Mouse (Mus musculus) erythroid progenitor cell, adult 5-6 weeks (primary cell): Measurements from ENCODE around the gene Ddrgk1. TPM values are rescaled to one million over a fixed set of nuclear protein-coding genes. Genes with fewer than 3 reads are reported as not detected.

Experiments used
- ATAC-seq: replicated peaks from 2 replicates; pipeline ENCODE4 v1.8.0; 2016; ENCODE audit warnings: moderate number of reproducible peaks, mild to moderate bottlenecking, moderate TSS enrichment, inconsistent platforms; ENCODE audit not compliant: poor library complexity, low FRiP score, severe bottlenecking
- total RNA-seq, 2 experiments: library from RNA; stranded (forward) in 1 of 2; stranded (reverse) in 1 of 2; fragments of 150-400 nt in 1 of 2; fragments of 186-747, 209-891 nt in 1 of 2; gene quantifications; 2 replicates each; pipeline versions ENCODE4 v1.2.3 to v1.2.4; 2015 to 2017; ENCODE audit warnings: low replicate concordance in 2 of 2

The Ddrgk1 gene
- total RNA-seq, 2 experiments from 2014 or later, result 28.1 to 68.5 TPM

DNA sequence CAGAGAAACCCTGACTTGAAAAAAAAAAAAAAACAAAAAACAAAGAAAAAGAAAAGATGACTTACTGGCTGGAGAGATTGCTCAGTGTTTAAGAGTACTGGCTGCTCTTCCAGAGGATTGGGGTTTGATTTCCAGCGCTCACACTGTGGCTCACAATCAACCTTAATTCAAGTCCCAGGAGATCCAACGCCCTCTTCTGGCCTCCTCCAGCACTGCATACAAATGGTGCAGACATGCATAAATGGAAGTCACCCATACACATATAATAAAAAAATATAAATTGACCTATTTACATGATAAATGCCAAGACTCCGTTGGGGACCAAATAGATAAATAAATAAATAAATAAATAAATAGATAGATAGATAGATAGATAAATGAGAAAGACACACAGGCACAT lies 36.0 kb downstream of the Ddrgk1 start:
- ATAC-seq, result no peak

DNA sequence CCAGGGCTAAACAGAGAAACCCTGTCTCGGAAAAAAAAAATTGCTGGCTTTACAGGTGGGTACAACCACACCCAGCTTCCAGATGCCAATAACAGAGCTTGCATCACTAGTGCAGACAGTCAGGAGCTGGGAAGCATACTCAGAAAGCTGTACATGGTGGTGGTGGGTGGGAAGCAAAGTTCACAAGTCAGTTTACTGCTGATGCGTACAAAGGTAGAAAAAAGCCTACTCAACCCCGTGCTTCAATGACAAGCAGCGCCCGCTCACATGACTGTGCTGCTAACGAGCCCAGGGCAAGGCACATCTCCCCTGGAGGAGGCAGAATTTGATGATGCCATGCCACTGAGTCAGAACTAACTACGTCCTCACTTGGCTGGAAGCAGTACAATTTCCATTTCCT lies 45.5 kb downstream of the Ddrgk1 start:
- ATAC-seq, result no peak

DNA sequence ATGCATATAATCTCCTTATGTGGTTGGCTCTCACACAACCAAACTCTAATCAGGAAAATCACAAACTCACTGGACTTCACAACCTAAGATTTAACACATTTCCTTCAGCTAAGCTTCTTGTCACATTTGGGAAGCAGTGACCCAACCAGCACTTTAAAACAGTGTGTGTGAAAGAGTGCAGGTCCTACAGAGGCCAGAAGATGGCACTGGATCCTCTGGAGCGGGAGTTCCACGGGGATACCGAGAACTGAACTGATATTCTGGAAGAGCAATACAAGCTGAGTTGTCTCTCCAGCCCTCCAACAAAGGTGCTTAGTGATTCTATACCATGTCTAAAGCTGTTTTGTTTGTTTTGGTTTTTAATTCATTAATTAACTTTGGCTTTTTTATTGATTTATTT lies 51.4 kb downstream of the Ddrgk1 start:
- ATAC-seq, result no peak

Other genes with a start within 250 kb of the Ddrgk1 start
- gene Vps16, start 240.3 kb downstream of the Ddrgk1 start, total RNA-seq (2015; ENCODE audit: low replicate concordance), result 74.6 and 122 TPM in 2 replicates
- gene Vps16, start 240.3 kb downstream of the Ddrgk1 start, total RNA-seq (2017; ENCODE audit: low replicate concordance), result 62.8 and 75.8 TPM in 2 replicates
- gene Pced1a, start 240.0 kb downstream of the Ddrgk1 start, total RNA-seq (2015; ENCODE audit: low replicate concordance), result 0.72 TPM in 1 of 2 replicates, not detected in the other
- 1.2 and 1.9 TPM in 2 replicates for gene Pced1a, start 240.0 kb downstream of the Ddrgk1 start, total RNA-seq (2017; ENCODE audit: low replicate concordance)
- 81.4 and 84.7 TPM in 2 replicates for gene Ptpra, start 214.4 kb downstream of the Ddrgk1 start, total RNA-seq (2015; ENCODE audit: low replicate concordance)
- 153 and 160 TPM in 2 replicates for gene Ptpra, start 214.4 kb downstream of the Ddrgk1 start, total RNA-seq (2017; ENCODE audit: low replicate concordance)
- gene Mrps26, start 100.9 kb downstream of the Ddrgk1 start, total RNA-seq (2015; ENCODE audit: low replicate concordance), result 11.2 and 15.1 TPM in 2 replicates
- 8.3 and 11.3 TPM in 2 replicates for gene Mrps26, start 100.9 kb downstream of the Ddrgk1 start, total RNA-seq (2017; ENCODE audit: low replicate concordance)
- gene Oxt, start 88.5 kb downstream of the Ddrgk1 start, total RNA-seq (2015; ENCODE audit: low replicate concordance), result not detected in 2 replicates
- gene Oxt, start 88.5 kb downstream of the Ddrgk1 start, total RNA-seq (2017; ENCODE audit: low replicate concordance), result not detected in 2 replicates
- not detected in 2 replicates for gene Avp, start 82.1 kb downstream of the Ddrgk1 start, total RNA-seq (2015; ENCODE audit: low replicate concordance)
- gene Avp, start 82.1 kb downstream of the Ddrgk1 start, total RNA-seq (2017; ENCODE audit: low replicate concordance), result not detected in 2 replicates
- gene Fastkd5, start 34.6 kb downstream of the Ddrgk1 start, total RNA-seq (2015; ENCODE audit: low replicate concordance), result 14.1 and 18.0 TPM in 2 replicates
- 6.3 and 7.6 TPM in 2 replicates for gene Fastkd5, start 34.6 kb downstream of the Ddrgk1 start, total RNA-seq (2017; ENCODE audit: low replicate concordance)
- 5.0 and 7.2 TPM in 2 replicates for gene Ubox5, start 34.6 kb downstream of the Ddrgk1 start, total RNA-seq (2015; ENCODE audit: low replicate concordance)
- 0.61 and 5.3 TPM in 2 replicates for gene Ubox5, start 34.6 kb downstream of the Ddrgk1 start, total RNA-seq (2017; ENCODE audit: low replicate concordance)
- 1.8 TPM in 1 of 2 replicates, not detected in the other for gene Lzts3, start 21.9 kb downstream of the Ddrgk1 start, total RNA-seq (2015; ENCODE audit: low replicate concordance)
- gene Lzts3, start 21.9 kb downstream of the Ddrgk1 start, total RNA-seq (2017; ENCODE audit: low replicate concordance), result 0.15 and 0.90 TPM in 2 replicates
- 20.2 and 23.9 TPM in 2 replicates for gene Itpa, start 3.0 kb upstream of the Ddrgk1 start, total RNA-seq (2015; ENCODE audit: low replicate concordance)
- 43.3 and 56.7 TPM in 2 replicates for gene Itpa, start 3.0 kb upstream of the Ddrgk1 start, total RNA-seq (2017; ENCODE audit: low replicate concordance)
- gene Slc4a11, start 32.9 kb upstream of the Ddrgk1 start, total RNA-seq (2015; ENCODE audit: low replicate concordance), result not detected in 2 replicates
- not detected in 2 replicates for gene Slc4a11, start 32.9 kb upstream of the Ddrgk1 start, total RNA-seq (2017; ENCODE audit: low replicate concordance)
- 14.7 and 32.4 TPM in 2 replicates for gene 4930402H24Rik, start 241.7 kb upstream of the Ddrgk1 start, total RNA-seq (2015; ENCODE audit: low replicate concordance)
- gene 4930402H24Rik, start 241.7 kb upstream of the Ddrgk1 start, total RNA-seq (2017; ENCODE audit: low replicate concordance), result 16.0 and 37.9 TPM in 2 replicates
- gene Atrn, start 241.8 kb upstream of the Ddrgk1 start, total RNA-seq (2015; ENCODE audit: low replicate concordance), result 9.7 and 10.1 TPM in 2 replicates
- 5.8 and 13.7 TPM in 2 replicates for gene Atrn, start 241.8 kb upstream of the Ddrgk1 start, total RNA-seq (2017; ENCODE audit: low replicate concordance)